21 mouse cellular contexts compared by ENCODE assay signal in genomic region chr1:162126856-162127792, GRCm38 (mm10).
DNase-seq lines count a peak whose midpoint lies in the region; TF ChIP-seq lines count a peak whose summit lies in the region.
"Had no signal": no experiment of that assay in that cellular context is flagged by ENCODE, and none has a peak within 500 bp of the region (broad histone marks: within the 10 kb centered on the region; RNA-seq: fewer than 3 reads in every experiment).

No protein-coding gene starts in this region.

- H3K4me3 ChIP-seq in heart, embryonic 10.5 days: no peak overlapping the region
- no peak overlapping the region for H3K4me3 ChIP-seq in heart, adult 2 months
- H3K4me3 ChIP-seq in limb, embryonic 10.5 days: no peak overlapping the region
- H3K4me3 ChIP-seq: forebrain, embryonic 10.5 days; gastrocnemius, adult 2 months; heart, embryonic 15.5 days; liver, embryonic 13.5 days; midbrain, embryonic 12.5 days had no signal

- intact Hi-C loops in heart, adult 2 months (cut with DNase I): no loop called here

- TF ChIP-seq POLR2A in heart, adult 2 months (IDR thresholded peaks at IDR 0.05; ENCODE audit: insufficient read depth, low read depth, low read length): no peak

- no peak overlapping the region for H3K9ac ChIP-seq in heart, adult 2 months (ENCODE audit: low read depth, low read length)
- H3K9ac ChIP-seq: heart, embryonic 15.5 days; liver, embryonic 13.5 days; lung, embryonic 14.5 days; midbrain, embryonic 12.5 days had no signal

- DNase-seq in heart, embryonic 10.5 days (ENCODE audit: low spot score): no peak
- no peak for DNase-seq in heart, adult 2 months
- peak; percentile 11 for DNase-seq in kidney, postnatal 10 days
- no peak for DNase-seq in kidney, adult 18-20 months
- DNase-seq in limb, embryonic 10.5 days (ENCODE audit: low spot score): no peak
- no peak for DNase-seq in lung, postnatal 25 days (ENCODE audit: low spot score)
- DNase-seq in testis, postnatal 10 days (ENCODE audit: low spot score): no peak
- DNase-seq: adrenal gland, postnatal 36 days; cerebellum, adult 11-12 months; cerebellum, postnatal 36 days; gastrocnemius, adult 2 months; heart, postnatal 4 days; liver, embryonic 13.5 days; lung, embryonic 14.5 days; thymus, postnatal 14 days had no signal

- peaks cover 8% of the 10 kb centered on the region; the same call in 1 of the 2 replicates for H3K4me1 ChIP-seq in heart, embryonic 10.5 days
- no peaks in the 10 kb centered on the region for H3K4me1 ChIP-seq in heart, adult 2 months (ENCODE audit: control insufficient read depth, insufficient read depth, low read length)
- H3K4me1 ChIP-seq in limb, embryonic 10.5 days: peaks cover 46% of the 10 kb centered on the region
- H3K4me1 ChIP-seq: liver, embryonic 13.5 days had no signal

- no peaks in the 10 kb centered on the region for H3K9me3 ChIP-seq in heart, embryonic 10.5 days
- no peaks in the 10 kb centered on the region for H3K9me3 ChIP-seq in limb, embryonic 10.5 days (replicated peaks)
- H3K9me3 ChIP-seq: forebrain, embryonic 10.5 days; G1E; heart, embryonic 15.5 days; liver, embryonic 13.5 days; midbrain, embryonic 12.5 days had no signal

- 69% methylated on average over 8 of the region's 8 CpGs for WGBS in heart, embryonic 10.5 days
- WGBS in heart, adult 2 months: 80% methylated on average over 8 of the region's 8 CpGs
- WGBS in limb, embryonic 10.5 days: 79% methylated on average over 8 of the region's 8 CpGs

- H3K27ac ChIP-seq in heart, embryonic 10.5 days: peak overlapping the region; percentile 42; the same call in 1 of the 2 replicates
- H3K27ac ChIP-seq in heart, adult 2 months: no peak overlapping the region
- peak overlapping the region; percentile 47; the same call in 1 of the 2 replicates for H3K27ac ChIP-seq in limb, embryonic 10.5 days
- H3K27ac ChIP-seq: forebrain, embryonic 10.5 days; gastrocnemius, adult 2 months; heart, embryonic 15.5 days; hindbrain, postnatal 0 days; liver, embryonic 13.5 days; macrophage; midbrain, embryonic 12.5 days had no signal

- H3K36me3 ChIP-seq in heart, embryonic 10.5 days: no peaks in the 10 kb centered on the region
- H3K36me3 ChIP-seq in heart, adult 2 months (ENCODE audit: control insufficient read depth, insufficient read depth, low read length): no peaks in the 10 kb centered on the region
- no peaks in the 10 kb centered on the region for H3K36me3 ChIP-seq in limb, embryonic 10.5 days
- H3K36me3 ChIP-seq: forebrain, embryonic 10.5 days; G1E; heart, embryonic 15.5 days; liver, embryonic 13.5 days; midbrain, embryonic 12.5 days had no signal

- no peaks in the 10 kb centered on the region for H3K27me3 ChIP-seq in heart, embryonic 10.5 days (ENCODE audit: insufficient read depth, poor library complexity, severe bottlenecking)
- no peaks in the 10 kb centered on the region for H3K27me3 ChIP-seq in heart, adult 2 months (ENCODE audit: control insufficient read depth, insufficient read depth, low read length)
- H3K27me3 ChIP-seq in limb, embryonic 10.5 days (ENCODE audit: low read depth, poor library complexity, severe bottlenecking): no peaks in the 10 kb centered on the region
- H3K27me3 ChIP-seq: heart, embryonic 15.5 days; liver, embryonic 13.5 days; midbrain, embryonic 12.5 days had no signal

- TF ChIP-seq EP300 in heart, adult 2 months (IDR thresholded peaks at IDR 0.05; ENCODE audit: insufficient read depth, low read depth, low read length): no peak

- no peaks in the 10 kb centered on the region for H3K79me2 ChIP-seq in heart, adult 2 months (replicated peaks; ENCODE audit: control insufficient read depth, insufficient read depth, low read length)

- no peak for TF ChIP-seq CTCF in heart, adult 2 months (IDR thresholded peaks at IDR 0.05)
